Mouse (Mus musculus) MEL (cell line): Measurements from ENCODE around the gene Fas. TPM values are rescaled to one million over a fixed set of nuclear protein-coding genes. Genes with fewer than 3 reads are reported as not detected.

Experiments used
- DNase-seq: peaks from one replicate; pipeline ENCODE4 v3.0.0; 2011; ENCODE audit warnings: low read depth, low spot score
- H3K27ac ChIP-seq: 2 replicates; pipeline ENCODE4 v1.5.1; 2012; ENCODE audit warnings: low read depth, mild to moderate bottlenecking, control low read depth, low read length, moderate library complexity; ENCODE audit not compliant: control insufficient read depth
- H3K27me3 ChIP-seq, 2 experiments: fragments of 150-350 bp in 1 of 2; sonication (generic) in 1 of 2; 2 replicates each; pipeline ENCODE4 v1.6.1; 2012; ENCODE audit warnings: low read length in 2 of 2, mild to moderate bottlenecking in 2 of 2, improper control_type of control experiment in 1 of 2, moderate library complexity in 1 of 2; ENCODE audit not compliant: insufficient read depth in 2 of 2, control insufficient read depth in 1 of 2
- H3K36me3 ChIP-seq, 2 experiments: 2 replicates each; pipeline ENCODE4 v1.6.1; 2012 to 2014; ENCODE audit warnings: low read length in 2 of 2, improper control_type of control experiment in 1 of 2, inconsistent platforms in 1 of 2, mild to moderate bottlenecking in 1 of 2; ENCODE audit not compliant: insufficient read depth in 2 of 2, control insufficient read depth in 1 of 2
- H3K4me1 ChIP-seq, 2 experiments: fragments of 150-350 bp in 1 of 2; sonication (generic) in 1 of 2; 2 replicates each; pipeline ENCODE4 v1.6.1; 2012; ENCODE audit warnings: low read length in 2 of 2, improper control_type of control experiment in 1 of 2, mild to moderate bottlenecking in 1 of 2; ENCODE audit not compliant: insufficient read depth in 2 of 2, control insufficient read depth in 1 of 2
- H3K4me3 ChIP-seq, 2 experiments: fragments of 150-350 bp in 1 of 2; sonication (generic) in 1 of 2; 2 replicates each; pipeline ENCODE4 v1.5.1; 2012; ENCODE audit warnings: low read depth in 2 of 2, low read length in 2 of 2, mild to moderate bottlenecking in 2 of 2, moderate library complexity in 2 of 2, control low read depth in 1 of 2, improper control_type of control experiment in 1 of 2; ENCODE audit not compliant: control insufficient read depth in 1 of 2, insufficient read depth in 1 of 2
- H3K79me2 ChIP-seq: 2 replicates; pipeline ENCODE4 v1.6.1; 2012; ENCODE audit warnings: mild to moderate bottlenecking, low read length, moderate library complexity; ENCODE audit not compliant: control insufficient read depth, poor library complexity, insufficient read depth
- H3K9ac ChIP-seq: 2 replicates; pipeline ENCODE4 v1.6.1; 2012; ENCODE audit warnings: low read depth, mild to moderate bottlenecking, control low read depth, low read length, moderate library complexity; ENCODE audit not compliant: control insufficient read depth, poor library complexity, severe bottlenecking
- H3K9me3 ChIP-seq: fragments of 150-350 bp; sonication (generic); replicated peaks from 2 replicates; pipeline ENCODE4 v1.6.1; 2012; ENCODE audit warnings: mild to moderate bottlenecking, low read length, improper control_type of control experiment, moderate library complexity; ENCODE audit not compliant: insufficient read depth
- BHLHE40 ChIP-seq: IDR thresholded peaks from 2 replicates; pipeline ENCODE4 v1.6.1; 2012; ENCODE audit warnings: low read depth, mild to moderate bottlenecking, inconsistent platforms, low read length, improper control_type of control experiment, borderline replicate concordance
- CHD2 ChIP-seq: IDR thresholded peaks from 2 replicates; pipeline ENCODE4 v1.6.1; 2011; ENCODE audit warnings: low read length, improper control_type of control experiment
- CTCF ChIP-seq, 3 experiments: IDR thresholded peaks in 2 of 3; conservative IDR thresholded peaks in 1 of 3; 2 replicates each; pipeline ENCODE4 v1.5.1; 2011 to 2012; ENCODE audit warnings: low read length in 3 of 3, low read depth in 2 of 3, mild to moderate bottlenecking in 2 of 3, improper control_type of control experiment in 1 of 3, inconsistent platforms in 1 of 3, mixed read lengths in 1 of 3, moderate library complexity in 1 of 3; ENCODE audit not compliant: control insufficient read depth in 1 of 3, insufficient read depth in 1 of 3, poor library complexity in 1 of 3, severe bottlenecking in 1 of 3
- E2F4 ChIP-seq: IDR thresholded peaks from 2 replicates; pipeline ENCODE4 v1.6.1; 2011; ENCODE audit warnings: low read depth, low read length, improper control_type of control experiment, borderline replicate concordance
- EP300 ChIP-seq, 2 experiments: IDR thresholded peaks; 2 replicates each; pipeline ENCODE4 v1.6.1; 2011; ENCODE audit warnings: improper control_type of control experiment in 2 of 2, low read length in 2 of 2, low read depth in 1 of 2, mild to moderate bottlenecking in 1 of 2
- GATA1 ChIP-seq: IDR thresholded peaks from 2 replicates; pipeline ENCODE4 v1.6.1; 2011; ENCODE audit warnings: low read depth, low read length, improper control_type of control experiment
- HCFC1 ChIP-seq: IDR thresholded peaks from 2 replicates; pipeline ENCODE4 v1.6.1; 2012; ENCODE audit warnings: low read depth, mild to moderate bottlenecking, inconsistent platforms, low read length, improper control_type of control experiment, moderate library complexity
- JUND ChIP-seq: IDR thresholded peaks from 2 replicates; pipeline ENCODE4 v1.6.1; 2011; ENCODE audit warnings: low read depth, mild to moderate bottlenecking, improper control_type of control experiment, low read length
- KAT2A ChIP-seq: conservative IDR thresholded peaks from 2 replicates; pipeline ENCODE4 v1.6.1; 2012; ENCODE audit warnings: low read depth, low read length, improper control_type of control experiment, inconsistent platforms
- MAX ChIP-seq: IDR thresholded peaks from 2 replicates; pipeline ENCODE4 v1.6.1; 2011; ENCODE audit warnings: low read length, improper control_type of control experiment
- MAZ ChIP-seq: IDR thresholded peaks from 2 replicates; pipeline ENCODE4 v1.6.1; 2012; ENCODE audit warnings: low read depth, mild to moderate bottlenecking, inconsistent platforms, low read length, improper control_type of control experiment
- MEF2A ChIP-seq: IDR thresholded peaks from 2 replicates; pipeline ENCODE4 v1.6.1; 2014; ENCODE audit warnings: low read depth, mild to moderate bottlenecking, inconsistent platforms, low read length, improper control_type of control experiment; ENCODE audit not compliant: poor library complexity, insufficient replicate concordance, severe bottlenecking; ENCODE audit errors: extremely low read depth
- MYB ChIP-seq: IDR thresholded peaks from 2 replicates; pipeline ENCODE4 v1.6.1; 2011; ENCODE audit warnings: mild to moderate bottlenecking, low read depth, low read length, improper control_type of control experiment
- POLR2A ChIP-seq, 2 experiments: IDR thresholded peaks; 2 replicates each; pipeline ENCODE4 v1.6.1; 2011 to 2012; ENCODE audit warnings: low read length in 2 of 2, mild to moderate bottlenecking in 2 of 2, control low read depth in 1 of 2, improper control_type of control experiment in 1 of 2, low read depth in 1 of 2, moderate library complexity in 1 of 2; ENCODE audit not compliant: control insufficient read depth in 1 of 2, insufficient read depth in 1 of 2, poor library complexity in 1 of 2
- POLR2AphosphoS5 ChIP-seq: IDR thresholded peaks from 2 replicates; pipeline ENCODE4 v1.6.1; 2012; ENCODE audit warnings: low read depth, borderline replicate concordance, mild to moderate bottlenecking, inconsistent platforms, low read length, moderate library complexity, mixed read lengths
- RAD21 ChIP-seq: IDR thresholded peaks from 2 replicates; pipeline ENCODE4 v1.6.1; 2011; ENCODE audit warnings: mild to moderate bottlenecking, low read depth, low read length, improper control_type of control experiment
- RCOR1 ChIP-seq: IDR thresholded peaks from 2 replicates; pipeline ENCODE4 v1.6.1; 2012; ENCODE audit warnings: low read depth, mild to moderate bottlenecking, inconsistent platforms, low read length, improper control_type of control experiment
- SIN3A ChIP-seq: IDR thresholded peaks from 2 replicates; pipeline ENCODE4 v1.6.1; 2012; ENCODE audit warnings: low read length, improper control_type of control experiment, inconsistent platforms
- SMC3 ChIP-seq: IDR thresholded peaks from 2 replicates; pipeline ENCODE4 v1.6.1; 2011; ENCODE audit warnings: low read depth, low read length, improper control_type of control experiment
- TAL1 ChIP-seq: IDR thresholded peaks from 2 replicates; pipeline ENCODE4 v1.6.1; 2012; ENCODE audit warnings: mild to moderate bottlenecking, inconsistent platforms, low read length, moderate library complexity, mixed read lengths
- TCF12 ChIP-seq: IDR thresholded peaks from 2 replicates; pipeline ENCODE4 v1.6.1; 2014; ENCODE audit warnings: low read depth, mild to moderate bottlenecking, inconsistent platforms, low read length, improper control_type of control experiment, moderate library complexity
- UBTF ChIP-seq: IDR thresholded peaks from 2 replicates; pipeline ENCODE4 v1.6.1; 2012; ENCODE audit warnings: low read depth, mild to moderate bottlenecking, inconsistent platforms, low read length, improper control_type of control experiment, moderate library complexity, borderline replicate concordance; ENCODE audit not compliant: insufficient read depth
- USF1 ChIP-seq: IDR thresholded peaks from 2 replicates; pipeline ENCODE4 v1.6.1; 2014; ENCODE audit warnings: low read depth, mild to moderate bottlenecking, inconsistent platforms, low read length, improper control_type of control experiment, moderate library complexity
- USF2 ChIP-seq, 2 experiments: IDR thresholded peaks; 2 replicates each; pipeline ENCODE4 v1.6.1; 2011 to 2012; ENCODE audit warnings: improper control_type of control experiment in 2 of 2, low read length in 2 of 2, borderline replicate concordance in 1 of 2, inconsistent platforms in 1 of 2, low read depth in 1 of 2, mild to moderate bottlenecking in 1 of 2; ENCODE audit not compliant: insufficient read depth in 1 of 2
- ZC3H11A ChIP-seq: IDR thresholded peaks from 2 replicates; pipeline ENCODE4 v1.6.1; 2012; ENCODE audit warnings: low read depth, mild to moderate bottlenecking, inconsistent platforms, low read length, improper control_type of control experiment
- ZKSCAN1 ChIP-seq: IDR thresholded peaks from 2 replicates; pipeline ENCODE4 v1.6.1; 2012; ENCODE audit warnings: low read depth, mild to moderate bottlenecking, inconsistent platforms, low read length, improper control_type of control experiment, moderate library complexity
- ZNF384 ChIP-seq: IDR thresholded peaks from 2 replicates; pipeline ENCODE4 v1.6.1; 2012; ENCODE audit warnings: low read depth, mild to moderate bottlenecking, inconsistent platforms, low read length, improper control_type of control experiment
- polyA plus RNA-seq, 2 experiments: library from polyadenylated mRNA; stranded (reverse) in 1 of 2; unstranded in 1 of 2; fragments of >175 nt in 1 of 2; fragments of >200 nt in 1 of 2; gene quantifications; 2 replicates each; pipeline versions ENCODE4 v1.2.1 to v1.2.4; 2012; ENCODE audit warnings: low replicate concordance in 2 of 2, low read depth in 1 of 2; ENCODE audit not compliant: insufficient read length in 2 of 2, insufficient read depth in 1 of 2, missing spikeins in 1 of 2
- total RNA-seq: library from RNA; depleted of rRNA; stranded (reverse); fragments of 300-350 nt; gene quantifications from 2 replicates; pipeline ENCODE4 v1.2.3, GENCODE M21; 2012

Fas gene
- total and polyA plus RNA-seq, 3 experiments = not detected

- H3K36me3 ChIP-seq = no peaks in the 10 kb centered on the region
- no peak for TF ChIP-seq TAL1
- TF ChIP-seq MAZ = no peak
- TF ChIP-seq CHD2 = no peak
- no peak for TF ChIP-seq E2F4
- no peak for TF ChIP-seq JUND
- no peak for TF ChIP-seq ZKSCAN1
- TF ChIP-seq RCOR1 = no peak
- no peak for TF ChIP-seq CTCF (IDR thresholded peaks at IDR 0.05 in 2 of 3, conservative IDR thresholded peaks at IDR 0.05 in 1 of 3; ENCODE audit: control insufficient read depth in 1 of 3, insufficient read depth in 1 of 3, low read depth in 2 of 3, low read length in 3 of 3, poor library complexity in 1 of 3, severe bottlenecking in 1 of 3)
- no peak for TF ChIP-seq POLR2A (IDR thresholded peaks at IDR 0.05; ENCODE audit: control insufficient read depth in 1 of 2, insufficient read depth in 1 of 2, low read depth in 1 of 2, low read length in 2 of 2, poor library complexity in 1 of 2)
- no peak for TF ChIP-seq RAD21
- no peak for TF ChIP-seq USF1
- no peak for TF ChIP-seq MAX
- no peak for TF ChIP-seq POLR2AphosphoS5
- TF ChIP-seq SMC3 = no peak
- no peak for TF ChIP-seq ZNF384
- TF ChIP-seq MEF2A = no peak
- TF ChIP-seq ZC3H11A = no peak
- no peak for TF ChIP-seq MYB
- TF ChIP-seq EP300 (IDR thresholded peaks at IDR 0.05; ENCODE audit: low read depth in 1 of 2, low read length in 2 of 2) = no peak
- H3K79me2 ChIP-seq = no peaks in the 10 kb centered on the region
- H3K4me3 ChIP-seq = no peak overlapping the region
- H3K9me3 ChIP-seq = no peaks in the 10 kb centered on the region
- H3K9ac ChIP-seq = no peak overlapping the region
- no peak overlapping the region for H3K27ac ChIP-seq
- DNase-seq = no peak
- H3K4me1 ChIP-seq = no peaks in the 10 kb centered on the region; a peak in 1 of 4 replicates
- peaks cover under 1 to 2% of the 10 kb centered on the region in 2 experiments; a peak in 2 of 4 replicates for H3K27me3 ChIP-seq
These were observed 3.2 kb upstream of the Fas start for GRCm38 (mm10) chr19:34287221-34287620.

GRCm38 (mm10) chr19:34287656-34288415 lies 2.6 kb upstream of the Fas start:
- no peak overlapping the region for H3K9ac ChIP-seq
- H3K27me3 ChIP-seq = peaks cover 0 to 2% of the 10 kb centered on the region in 2 experiments; a peak in 1 of 4 replicates
- H3K79me2 ChIP-seq = no peaks in the 10 kb centered on the region
- no peak overlapping the region for H3K4me3 ChIP-seq
- H3K9me3 ChIP-seq = no peaks in the 10 kb centered on the region
- no peaks in the 10 kb centered on the region for H3K36me3 ChIP-seq
- TF ChIP-seq MEF2A (no peak), USF2 (IDR thresholded peaks at IDR 0.05; ENCODE audit: borderline replicate concordance in 1 of 2, insufficient read depth in 1 of 2, low read depth in 1 of 2, low read length in 2 of 2) (no peak), BHLHE40 (no peak), POLR2AphosphoS5 (no peak), TAL1 (no peak), MAX (no peak), POLR2A (IDR thresholded peaks at IDR 0.05; ENCODE audit: control insufficient read depth in 1 of 2, insufficient read depth in 1 of 2, low read depth in 1 of 2, low read length in 2 of 2, poor library complexity in 1 of 2) (no peak), CHD2 (no peak), KAT2A (no peak), UBTF (no peak), GATA1 (no peak), ZC3H11A (no peak), USF1 (no peak), ZKSCAN1 (no peak), TCF12 (no peak), SIN3A (no peak), SMC3 (no peak), HCFC1 (no peak)
- no peaks in the 10 kb centered on the region; a peak in 1 of 4 replicates for H3K4me1 ChIP-seq
- H3K27ac ChIP-seq = no peak overlapping the region
- DNase-seq = no peak
